ENCODE assay signal across 8 mouse cellular contexts in genomic region chr5:113736522-113737164, GRCm38 (mm10). TPM values are rescaled to one million over a fixed set of nuclear protein-coding genes. Genes with fewer than 3 reads are reported as not detected.
DNase-seq lines count a peak whose midpoint lies in the region; ATAC-seq and TF ChIP-seq lines count a peak whose summit lies in the region.
"Had no signal": no experiment of that assay in that cellular context is flagged by ENCODE, and none has a peak within 500 bp of the region (broad histone marks: within the 10 kb centered on the region; RNA-seq: fewer than 3 reads in every experiment).

No protein-coding gene starts in this region.

- TF ChIP-seq POLR2A in cortical plate, adult 2 months (IDR thresholded peaks at IDR 0.05; ENCODE audit: extremely low read depth, insufficient read depth, low read length): no peak

- no peak overlapping the region for H3K27ac ChIP-seq in lung, embryonic 14.5 days (ENCODE audit: low read depth)
- H3K27ac ChIP-seq in cortical plate, adult 2 months (ENCODE audit: insufficient read depth, low read length): no peak overlapping the region
- H3K27ac ChIP-seq in hindbrain, embryonic 13.5 days: peak overlapping the region; percentile 97
- H3K27ac ChIP-seq in midbrain, embryonic 16.5 days (ENCODE audit: low read length): peak overlapping the region; percentile 96

- no peaks in the 10 kb centered on the region for H3K9me3 ChIP-seq in lung, embryonic 14.5 days (ENCODE audit: low read depth, low read length)
- H3K9me3 ChIP-seq in hindbrain, embryonic 13.5 days: no peaks in the 10 kb centered on the region
- H3K9me3 ChIP-seq in midbrain, embryonic 16.5 days (replicated peaks; ENCODE audit: control insufficient read depth, low read length, poor library complexity, severe bottlenecking): no peaks in the 10 kb centered on the region

- peak; percentile 33 for TF ChIP-seq CTCF in lung, embryonic 14.5 days (IDR thresholded peaks at IDR 0.05; ENCODE audit: low read depth)
- TF ChIP-seq CTCF in cortical plate, adult 2 months (IDR thresholded peaks at IDR 0.05; ENCODE audit: extremely low read depth, insufficient read depth, low read length): no peak

- DNase-seq in lung, embryonic 14.5 days: no peak
- no peak for DNase-seq in lung, postnatal 14 days
- DNase-seq in left cerebral cortex, postnatal 25 days (ENCODE audit: low spot score in 2 of 2): no peak
- no peak for DNase-seq in Muller cell, postnatal 12 days (ENCODE audit: inconsistent ontology term)

- peaks cover 36% of the 10 kb centered on the region for H3K36me3 ChIP-seq in lung, embryonic 14.5 days (ENCODE audit: insufficient read depth)
- peaks cover 40% of the 10 kb centered on the region for H3K36me3 ChIP-seq in hindbrain, embryonic 13.5 days
- H3K36me3 ChIP-seq in midbrain, embryonic 16.5 days (ENCODE audit: control insufficient read depth, insufficient read depth, low read length): peaks cover 19% of the 10 kb centered on the region

- peak overlapping the region; percentile 64 for H3K4me3 ChIP-seq in lung, embryonic 14.5 days (ENCODE audit: low read depth, low read length)
- H3K4me3 ChIP-seq in cortical plate, adult 2 months (ENCODE audit: insufficient read depth, low read length): peak overlapping the region; percentile 97
- H3K4me3 ChIP-seq in hindbrain, embryonic 13.5 days: peak overlapping the region; percentile 63
- peak overlapping the region; percentile 65 for H3K4me3 ChIP-seq in midbrain, embryonic 16.5 days (ENCODE audit: low read depth, low read length)

- H3K27me3 ChIP-seq in lung, embryonic 14.5 days (ENCODE audit: insufficient read depth, low read length): no peaks in the 10 kb centered on the region
- H3K27me3 ChIP-seq in hindbrain, embryonic 13.5 days: no peaks in the 10 kb centered on the region
- no peaks in the 10 kb centered on the region for H3K27me3 ChIP-seq in midbrain, embryonic 16.5 days (ENCODE audit: control insufficient read depth, insufficient read depth, low read depth, low read length)

- H3K4me2 ChIP-seq in lung, embryonic 14.5 days: peak overlapping the region; percentile 89
- peak overlapping the region; percentile 78 for H3K4me2 ChIP-seq in hindbrain, embryonic 13.5 days
- peak overlapping the region; percentile 83 for H3K4me2 ChIP-seq in midbrain, embryonic 16.5 days (ENCODE audit: low read length)

- 40% methylated on average over 15 of the region's 15 CpGs for WGBS in lung, embryonic 14.5 days
- 41% methylated on average over 15 of the region's 15 CpGs for WGBS in hindbrain, embryonic 13.5 days
- WGBS in midbrain, embryonic 16.5 days: 45% methylated on average over 15 of the region's 15 CpGs

- 0 out of 2 replicates have a peak, but pooled peaks cover 9% of the 10 kb centered on the region for H3K4me1 ChIP-seq in lung, embryonic 14.5 days (ENCODE audit: insufficient read depth)
- H3K4me1 ChIP-seq in cortical plate, adult 2 months (ENCODE audit: control insufficient read depth, insufficient read depth, low read length): no peaks in the 10 kb centered on the region; the same call in none of the 2 replicates
- H3K4me1 ChIP-seq in hindbrain, embryonic 13.5 days (replicated peaks): peaks cover 25% of the 10 kb centered on the region
- peaks cover 19% of the 10 kb centered on the region for H3K4me1 ChIP-seq in midbrain, embryonic 16.5 days (ENCODE audit: control insufficient read depth, insufficient read depth, low read length)

- ATAC-seq in lung, embryonic 14.5 days (ENCODE audit: insufficient read depth): no peak
- no peak for ATAC-seq in hindbrain, embryonic 13.5 days (ENCODE audit: low FRiP score)
- no peak for ATAC-seq in midbrain, embryonic 16.5 days

- intact Hi-C loops in left cerebral cortex, postnatal 25 days (cut with DNase I): loop anchor here (2.0 to 10.0 kb wide), 2 partner anchors 34 to 452 kb away; no protein-coding TSS in a partner anchor

- peak overlapping the region; percentile 69 for H3K9ac ChIP-seq in lung, embryonic 14.5 days
- H3K9ac ChIP-seq in hindbrain, embryonic 13.5 days: peak overlapping the region; percentile 76
- peak overlapping the region; percentile 80 for H3K9ac ChIP-seq in midbrain, embryonic 16.5 days (ENCODE audit: low read depth, low read length)

RNA-seq across cellular contexts. Expression of gene Ficd, which starts 1.0 kb away (rescaled TPM):
- 3.6 and 4.3 TPM in 2 replicates for polyA plus RNA-seq in lung, embryonic 14.5 days (2014; fragmentation: Nextera tagmentation; extraction: Ambion mirVana)
- 8.2 and 8.5 TPM in 2 replicates for polyA plus RNA-seq in cortical plate, adult 2 months (2012; rRNA removed)
- polyA plus RNA-seq in hindbrain, embryonic 13.5 days (2015; fragmentation: Nextera tagmentation; extraction: Ambion mirVana): 8.0 and 8.2 TPM in 2 replicates
- 9.4 and 10.9 TPM in 2 replicates for polyA plus RNA-seq in midbrain, embryonic 16.5 days (2015; fragmentation: Nextera tagmentation; extraction: Ambion mirVana)
- 10 to 100 TPM; 12.2 to 12.5 TPM for total RNA-seq in left cerebral cortex, postnatal 25 days (2021)

RNA-seq across cellular contexts. Expression of gene 1700069L16Rik, which starts 12.1 kb away (rescaled TPM):
- polyA plus RNA-seq in lung, embryonic 14.5 days (2014; fragmentation: Nextera tagmentation; extraction: Ambion mirVana): 0.38 TPM in 1 of 2 replicates, not detected in the other
- not detected in 2 replicates for polyA plus RNA-seq in cortical plate, adult 2 months (2012; rRNA removed)
- polyA plus RNA-seq in hindbrain, embryonic 13.5 days (2015; fragmentation: Nextera tagmentation; extraction: Ambion mirVana): not detected in 2 replicates
- not detected in 2 replicates for polyA plus RNA-seq in midbrain, embryonic 16.5 days (2015; fragmentation: Nextera tagmentation; extraction: Ambion mirVana)
- total RNA-seq in left cerebral cortex, postnatal 25 days (2021): not detected
- polyA plus RNA-seq: gonadal fat pad, adult 2 months had no signal

RNA-seq across cellular contexts. Expression of gene Sart3, which starts 35.7 kb away (rescaled TPM):
- polyA plus RNA-seq in lung, embryonic 14.5 days (2014; fragmentation: Nextera tagmentation; extraction: Ambion mirVana): 53.8 and 63.1 TPM in 2 replicates
- 33.2 and 39.0 TPM in 2 replicates for polyA plus RNA-seq in cortical plate, adult 2 months (2012; rRNA removed)
- 44.0 and 46.0 TPM in 2 replicates for polyA plus RNA-seq in hindbrain, embryonic 13.5 days (2015; fragmentation: Nextera tagmentation; extraction: Ambion mirVana)
- 39.8 and 47.5 TPM in 2 replicates for polyA plus RNA-seq in midbrain, embryonic 16.5 days (2015; fragmentation: Nextera tagmentation; extraction: Ambion mirVana)
- 10 to 100 TPM; 36.6 to 37.1 TPM for total RNA-seq in left cerebral cortex, postnatal 25 days (2021)

RNA-seq across cellular contexts. Expression of gene Iscu, which starts 35.9 kb away (rescaled TPM):
- polyA plus RNA-seq in lung, embryonic 14.5 days (2014; fragmentation: Nextera tagmentation; extraction: Ambion mirVana): 112 and 116 TPM in 2 replicates
- 190 and 196 TPM in 2 replicates for polyA plus RNA-seq in cortical plate, adult 2 months (2012; rRNA removed)
- 91.5 and 93.4 TPM in 2 replicates for polyA plus RNA-seq in hindbrain, embryonic 13.5 days (2015; fragmentation: Nextera tagmentation; extraction: Ambion mirVana)
- polyA plus RNA-seq in midbrain, embryonic 16.5 days (2015; fragmentation: Nextera tagmentation; extraction: Ambion mirVana): 77.8 and 84.5 TPM in 2 replicates
- total RNA-seq in left cerebral cortex, postnatal 25 days (2021): 100 to 1,000 TPM; 110 to 116 TPM

Comparison
In these comparisons a context has a peak if more than half of its experiments do, and no peak if none do; other contexts are left out.
1. H3K27ac ChIP-seq: peak in hindbrain, embryonic 13.5 days (single experiment) and midbrain, embryonic 16.5 days (single experiment); none in lung, embryonic 14.5 days (single experiment) and cortical plate, adult 2 months (single experiment).
2. Peak in every context shown above with its lines, with median percentiles within 50 percentile points of each other: H3K4me2 ChIP-seq, H3K4me3 ChIP-seq and H3K9ac ChIP-seq.